Mouse (Mus musculus) embryo, embryonic 11.5 days (tissue): ENCODE measurements around the gene Atg10.

ENCODE experiments used
- DNase-seq: peaks from one replicate; pipeline ENCODE4 v3.0.0-alpha.2; 2012; ENCODE audit warnings: low read depth, low spot score

Atg10 gene

DNA sequence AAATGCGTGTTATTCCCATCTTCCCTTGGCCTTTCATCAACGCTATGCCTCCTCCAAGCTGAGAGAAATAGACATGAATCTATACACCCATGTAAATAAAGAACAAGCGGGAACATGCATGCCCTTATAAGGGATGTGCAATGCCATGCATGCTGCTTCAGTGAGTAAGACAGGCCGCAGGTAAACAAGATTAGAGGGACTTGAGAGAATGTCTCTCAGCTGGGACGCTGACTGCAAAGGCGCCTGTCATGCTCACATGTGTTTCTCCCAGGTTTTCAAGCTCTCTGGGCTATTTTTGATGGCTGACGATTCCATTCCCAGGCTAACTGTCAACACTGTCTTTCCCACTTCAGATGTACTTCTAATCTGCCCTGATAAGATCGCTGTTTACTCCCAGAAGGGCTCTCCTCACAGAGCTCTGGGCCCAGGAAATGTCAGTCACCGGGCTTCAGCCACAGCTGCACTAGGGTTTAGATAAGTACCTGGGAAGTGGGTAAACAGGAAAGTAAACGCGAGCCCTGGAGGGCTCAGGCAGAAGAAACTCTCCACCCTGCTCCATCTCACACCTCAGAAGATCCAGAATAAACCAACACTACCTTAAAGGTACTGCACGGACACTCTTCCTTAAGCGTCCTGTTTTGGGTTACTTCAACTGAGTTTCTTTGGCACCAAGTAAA, 337.8 kb downstream of the Atg10 start:
- no peak for DNase-seq
